Mouse (Mus musculus) left cerebral cortex, postnatal 10 days (tissue): Measurements from ENCODE around the gene Pikfyve. TPM values are rescaled to one million over a fixed set of nuclear protein-coding genes. Genes with fewer than 3 reads are reported as not detected.
A peak's percentile ranks its signal among the peaks of the same experiment; 100 is the strongest.

Source experiments
- DNase-seq, 2 experiments: peaks; one replicate each; pipeline ENCODE4 v3.0.0; 2021 to 2022; ENCODE audit warnings: low spot score in 2 of 2, mixed read lengths in 1 of 2; ENCODE audit errors: extremely low spot score in 1 of 2
- intact Hi-C: fragments of 180-260 bp; cut with DNase I; formaldehyde crosslinking; loops from one replicate; pipeline ENCODE4 v1.15.1; 2025
- total RNA-seq, 2 experiments: library from RNA; stranded (reverse); gene quantifications; 2 replicates each; pipeline ENCODE4 v1.2.3; 2021

Gene Pikfyve
- total RNA-seq, 2 experiments from 2014 or later, result 39.9 to 42.3 TPM

GRCm38 (mm10) chr1:65280461-65280860, 94.0 kb downstream of the Pikfyve start:
- intact Hi-C loops, result loop anchor here (5.0 kb wide), 1 partner anchor 817 kb away; no protein-coding TSS in a partner anchor
- no peak for DNase-seq

- intact Hi-C loops, result loop anchor here (5.0 kb wide), 1 partner anchor 816 kb away; no protein-coding TSS in a partner anchor
- DNase-seq, result no peak
Measured at GRCm38 (mm10) chr1:65281756-65282155, 95.3 kb downstream of the Pikfyve start, which contains the start of gene Pth2r. TSS of gene Pth2r (plus strand) at chr1:65282056.

- peak; percentile 43 to 50 for DNase-seq
- intact Hi-C loops, result loop anchor here (5.0 kb wide), 1 partner anchor 815 kb away; no protein-coding TSS in a partner anchor
Measured at GRCm38 (mm10) chr1:65282766-65283165, 96.3 kb downstream of the Pikfyve start.

- intact Hi-C loops, result no loop called here
- DNase-seq, result no peak
Measured at GRCm38 (mm10) chr1:65308476-65308875, 122.0 kb downstream of the Pikfyve start.

- intact Hi-C loops, result loop anchor here (10.0 kb wide), 1 partner anchor 343 kb away; no protein-coding TSS in a partner anchor
- peak in 1 of 2 experiments; percentile 30 for DNase-seq
Measured at GRCm38 (mm10) chr1:65311214-65311933, 124.9 kb downstream of the Pikfyve start.

GRCm38 (mm10) chr1:65312118-65312517, 125.6 kb downstream of the Pikfyve start:
- intact Hi-C loops, result loop anchor here (2.0 to 10.0 kb wide), 2 partner anchors 343 to 785 kb away; no protein-coding TSS in a partner anchor
- peak; percentile 33 to 63 for DNase-seq

GRCm38 (mm10) chr1:65312896-65313295, 126.4 kb downstream of the Pikfyve start:
- intact Hi-C loops, result loop anchor here (2.0 to 10.0 kb wide), 2 partner anchors 342 to 784 kb away; no protein-coding TSS in a partner anchor
- no peak for DNase-seq

GRCm38 (mm10) chr1:65314054-65315021, 127.9 kb downstream of the Pikfyve start:
- no peak for DNase-seq
- intact Hi-C loops, result loop anchor here (10.0 kb wide), 1 partner anchor 340 kb away; no protein-coding TSS in a partner anchor

- no peak for DNase-seq
- intact Hi-C loops, result loop anchor here (10.0 kb wide), 1 partner anchor 340 kb away; no protein-coding TSS in a partner anchor
Measured at GRCm38 (mm10) chr1:65315022-65315407, 128.5 kb downstream of the Pikfyve start.

Other genes with a start within 250 kb of the Pikfyve start
- gene Plekhm3, start 229.9 kb upstream of the Pikfyve start, total RNA-seq, result 10 to 100 TPM; 27.1 to 32.2 TPM
- not detected for gene Akr1cl, start 153.9 kb upstream of the Pikfyve start, total RNA-seq
- not detected for gene Cryge, start 135.5 kb upstream of the Pikfyve start, total RNA-seq
- gene Crygd, start 123.2 kb upstream of the Pikfyve start, total RNA-seq, result not detected
- not detected for gene Crygc, start 113.0 kb upstream of the Pikfyve start, total RNA-seq
- not detected for gene Crygb, start 104.4 kb upstream of the Pikfyve start, total RNA-seq
- gene Cryga, start 83.3 kb upstream of the Pikfyve start, total RNA-seq, result 1 to 10 TPM in 1 of 2 experiments, under 1 TPM in 1; 0.67 to 2.5 TPM
- 1 to 10 TPM; 1.4 to 1.7 TPM for gene Gm28845, start 67.1 kb upstream of the Pikfyve start, total RNA-seq
- gene D630023F18Rik, start 63.5 kb upstream of the Pikfyve start, total RNA-seq, result 10 to 100 TPM; 15.1 to 18.3 TPM
- 100 to 1,000 TPM; 119 to 143 TPM for gene Idh1, start 183 bp upstream of the Pikfyve start, total RNA-seq
- gene Pth2r, start 95.4 kb downstream of the Pikfyve start, total RNA-seq, result 1 to 10 TPM; 3.3 to 4.4 TPM